Mouse (Mus musculus): ENCODE measurements around the gene Gramd1a. TPM values are rescaled to one million over a fixed set of nuclear protein-coding genes. Genes with fewer than 3 reads are reported as not detected.

Gramd1a gene
- total RNA-seq (2021): 100 to 1,000 TPM; 131 to 138 TPM

GRCm38 (mm10) chr7:31155296-31156033 is at the start of gene Gramd1a:
TSS of gene Gramd1a (minus strand) at chr7:31155896.
- DNase-seq (ENCODE audit: extremely low spot score in 1 of 2, low spot score in 2 of 2): no peak
- intact Hi-C loops (cut with DNase I): no loop called here

- intact Hi-C loops (cut with DNase I): no loop called here
- no peak for DNase-seq (ENCODE audit: extremely low spot score in 1 of 2, low spot score in 2 of 2)
These were observed 40.1 kb upstream of the Gramd1a start for GRCm38 (mm10) chr7:31195591-31196307.

- intact Hi-C loops (cut with DNase I): no loop called here
These were observed 29.0 kb upstream of the Gramd1a start for GRCm38 (mm10) chr7:31184711-31185110.

GRCm38 (mm10) chr7:31182863-31183262 is 27.2 kb upstream of the Gramd1a start:
- intact Hi-C loops (cut with DNase I): no loop called here

More at GRCm38 (mm10) chr7:31184711-31185110, 29.0 kb upstream of the Gramd1a start:
- DNase-seq (ENCODE audit: extremely low spot score in 1 of 2, low spot score in 2 of 2): no peak

GRCm38 (mm10) chr7:31176886-31177763 is 21.4 kb upstream of the Gramd1a start:
- DNase-seq (ENCODE audit: extremely low spot score in 1 of 2, low spot score in 2 of 2): peak; percentile 59 to 76
- intact Hi-C loops (cut with DNase I): loop anchor here (5.0 kb wide), 1 partner anchor 35 kb away; no protein-coding TSS in a partner anchor

More at GRCm38 (mm10) chr7:31182863-31183262, 27.2 kb upstream of the Gramd1a start:
- DNase-seq (ENCODE audit: extremely low spot score in 1 of 2, low spot score in 2 of 2): no peak

GRCm38 (mm10) chr7:31175096-31175495 is 19.4 kb upstream of the Gramd1a start:
- intact Hi-C loops (cut with DNase I): loop anchor here (5.0 kb wide), 1 partner anchor 33 kb away; no protein-coding TSS in a partner anchor
- DNase-seq (ENCODE audit: extremely low spot score in 1 of 2, low spot score in 2 of 2): no peak

- intact Hi-C loops (cut with DNase I): no loop called here
- DNase-seq (ENCODE audit: extremely low spot score in 1 of 2, low spot score in 2 of 2): no peak
These were observed 18.8 kb upstream of the Gramd1a start for GRCm38 (mm10) chr7:31174466-31174865.

- no peak for DNase-seq (ENCODE audit: extremely low spot score in 1 of 2, low spot score in 2 of 2)
- intact Hi-C loops (cut with DNase I): no loop called here
These were observed 16.5 kb upstream of the Gramd1a start for GRCm38 (mm10) chr7:31172238-31172637.

- no peak for DNase-seq (ENCODE audit: extremely low spot score in 1 of 2, low spot score in 2 of 2)
- intact Hi-C loops (cut with DNase I): no loop called here
These were observed 14.8 kb upstream of the Gramd1a start for GRCm38 (mm10) chr7:31170520-31170919.

- intact Hi-C loops (cut with DNase I): no loop called here
- DNase-seq (ENCODE audit: extremely low spot score in 1 of 2, low spot score in 2 of 2): no peak
These were observed 12.7 kb upstream of the Gramd1a start for GRCm38 (mm10) chr7:31168412-31168811.

GRCm38 (mm10) chr7:31164748-31165147 is 9.1 kb upstream of the Gramd1a start:
- no peak for DNase-seq (ENCODE audit: extremely low spot score in 1 of 2, low spot score in 2 of 2)
- intact Hi-C loops (cut with DNase I): no loop called here

- intact Hi-C loops (cut with DNase I): no loop called here
These were observed 8.2 kb upstream of the Gramd1a start for GRCm38 (mm10) chr7:31163666-31164577.

GRCm38 (mm10) chr7:31162324-31162723 is 6.6 kb upstream of the Gramd1a start:
- intact Hi-C loops (cut with DNase I): no loop called here
- peak in 1 of 2 experiments; percentile 12 for DNase-seq (ENCODE audit: extremely low spot score in 1 of 2, low spot score in 2 of 2)

More at GRCm38 (mm10) chr7:31163666-31164577, 8.2 kb upstream of the Gramd1a start:
- peak in 1 of 2 experiments; percentile 4 for DNase-seq (ENCODE audit: extremely low spot score in 1 of 2, low spot score in 2 of 2)

- DNase-seq (ENCODE audit: extremely low spot score in 1 of 2, low spot score in 2 of 2): peak in 1 of 2 experiments; percentile 14
- intact Hi-C loops (cut with DNase I): no loop called here
These were observed 6.1 kb upstream of the Gramd1a start for GRCm38 (mm10) chr7:31161831-31162230.

GRCm38 (mm10) chr7:31161246-31161645 is 5.5 kb upstream of the Gramd1a start:
- intact Hi-C loops (cut with DNase I): no loop called here
- no peak for DNase-seq (ENCODE audit: extremely low spot score in 1 of 2, low spot score in 2 of 2)

- intact Hi-C loops (cut with DNase I): no loop called here
- DNase-seq (ENCODE audit: extremely low spot score in 1 of 2, low spot score in 2 of 2): no peak
These were observed 5.1 kb upstream of the Gramd1a start for GRCm38 (mm10) chr7:31160763-31161162.

GRCm38 (mm10) chr7:31156034-31156928 is 585 bp upstream of the Gramd1a start:
- no peak for DNase-seq (ENCODE audit: extremely low spot score in 1 of 2, low spot score in 2 of 2)
- intact Hi-C loops (cut with DNase I): no loop called here
